Mouse (Mus musculus) thymus, adult 2 months (tissue): ENCODE results near the gene Mfsd6l. TPM values are rescaled to one million over a fixed set of nuclear protein-coding genes. Genes with fewer than 3 reads are reported as not detected.
A peak's percentile ranks its signal among the peaks of the same experiment; 100 is the strongest.

Experiments
- DNase-seq: peaks from one replicate; pipeline ENCODE4 v3.0.0; 2021
- H3K27ac ChIP-seq: fragments of 200-500 bp; 2 replicates; pipeline ENCODE4 v1.5.1; 2012; ENCODE audit warnings: low read length, control low read depth; ENCODE audit not compliant: control insufficient read depth, insufficient read depth
- H3K27me3 ChIP-seq: fragments of 200-500 bp; 2 replicates; pipeline ENCODE4 v1.6.1; 2012; ENCODE audit warnings: mild to moderate bottlenecking, low read length, moderate library complexity, mixed read lengths; ENCODE audit not compliant: control insufficient read depth, insufficient read depth
- H3K36me3 ChIP-seq: fragments of 200-500 bp; 2 replicates; pipeline ENCODE4 v1.6.1; 2012; ENCODE audit warnings: mild to moderate bottlenecking, low read length, moderate library complexity; ENCODE audit not compliant: control insufficient read depth, insufficient read depth
- H3K4me1 ChIP-seq: fragments of 200-500 bp; replicated peaks from 2 replicates; pipeline ENCODE4 v1.6.1; 2012; ENCODE audit warnings: low read length; ENCODE audit not compliant: control insufficient read depth, insufficient read depth
- H3K4me3 ChIP-seq: fragments of 200-500 bp; 2 replicates; pipeline ENCODE4 v1.5.1; 2012; ENCODE audit warnings: mild to moderate bottlenecking, low read length, control low read depth, moderate library complexity; ENCODE audit not compliant: control insufficient read depth, insufficient read depth
- CTCF ChIP-seq: fragments of 200-500 bp; IDR thresholded peaks from 2 replicates; pipeline ENCODE4 v1.5.1; 2012; ENCODE audit warnings: mild to moderate bottlenecking, control low read depth, low read length, moderate library complexity, borderline replicate concordance; ENCODE audit not compliant: control insufficient read depth, poor library complexity, insufficient read depth; ENCODE audit errors: extremely low read depth
- POLR2A ChIP-seq: fragments of 200-500 bp; IDR thresholded peaks from 2 replicates; pipeline ENCODE4 v1.6.1; 2012; ENCODE audit warnings: mild to moderate bottlenecking, low read length, control low read depth, moderate library complexity; ENCODE audit not compliant: control insufficient read depth, poor library complexity, insufficient read depth; ENCODE audit errors: extremely low read depth
- WGBS: fragments of 180-500 bp; shearing (Covaris S2); methylation state at CpG from one replicate; pipeline ENCODE4 v1.1.7; 2018; 5-methylcytosine and 5-hydroxymethylcytosine counted together
- polyA plus RNA-seq: library from polyadenylated mRNA; depleted of rRNA; stranded (reverse); fragments of >200 nt; gene quantifications from 2 replicates; pipeline ENCODE4 v1.2.3, GENCODE M21; 2012

The Mfsd6l gene
- polyA plus RNA-seq, 1 experiment = 0.65 TPM

DNA sequence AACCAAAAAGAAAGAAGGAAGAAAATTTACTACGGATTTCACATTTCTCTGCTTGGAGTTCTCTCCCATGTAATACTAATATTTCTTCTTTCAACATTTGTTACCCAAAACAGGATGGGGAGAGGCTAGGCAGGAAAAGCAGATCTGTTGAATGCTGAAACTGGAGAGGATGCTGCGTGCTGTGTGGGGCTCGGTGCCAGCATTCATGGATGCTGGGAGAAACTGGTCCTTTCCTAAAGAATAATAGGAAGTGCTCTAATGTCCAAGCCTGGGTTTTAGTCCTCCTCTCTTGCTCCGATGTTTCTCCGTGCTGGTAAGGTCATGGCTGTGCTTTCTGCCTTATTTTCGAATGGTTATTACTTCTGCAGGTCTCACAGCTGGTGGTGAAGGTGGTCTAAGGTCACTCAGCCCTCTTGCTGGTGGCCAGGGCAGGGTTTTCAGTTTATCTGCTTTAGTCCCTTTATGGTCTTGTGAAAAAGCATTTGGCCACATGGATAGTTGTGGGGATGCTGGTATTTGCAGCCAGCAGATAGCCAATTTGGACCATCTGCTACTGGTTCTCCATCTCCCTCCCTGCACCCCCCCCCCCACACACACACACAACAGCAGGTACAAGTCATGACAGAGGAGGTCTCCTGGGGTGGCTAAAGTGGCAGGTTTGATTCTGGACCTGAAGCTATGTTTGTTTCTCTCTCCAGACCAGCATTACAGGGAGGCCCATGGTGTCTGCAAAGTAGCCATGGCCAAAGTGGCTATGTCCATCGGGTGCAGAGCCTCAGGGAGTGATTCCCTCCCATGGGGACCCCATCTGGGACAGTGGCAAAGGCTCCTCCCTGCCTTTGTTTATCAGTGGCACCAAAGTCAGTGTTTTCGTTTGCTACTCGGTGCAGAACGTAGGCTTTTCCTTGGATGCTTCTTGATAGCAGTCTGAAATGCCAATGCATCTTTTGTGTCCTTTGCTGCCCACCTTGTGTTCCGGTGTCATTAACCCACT is 6.3 kb downstream of the Mfsd6l start:
- TF ChIP-seq POLR2A = no peak
- no peak for TF ChIP-seq CTCF
- WGBS = 88% methylated on average over 11 of the region's 11 CpGs
- Histone ChIP-seq H3K4me3 (no peak overlapping the region), H3K36me3 (no peaks in the 10 kb centered on the region), H3K4me1 (peaks cover 9% of the 10 kb centered on the region; the same call in 1 of the 2 replicates), H3K27me3 (no peaks in the 10 kb centered on the region), H3K27ac (no peak overlapping the region)
- DNase-seq = no peak

DNA sequence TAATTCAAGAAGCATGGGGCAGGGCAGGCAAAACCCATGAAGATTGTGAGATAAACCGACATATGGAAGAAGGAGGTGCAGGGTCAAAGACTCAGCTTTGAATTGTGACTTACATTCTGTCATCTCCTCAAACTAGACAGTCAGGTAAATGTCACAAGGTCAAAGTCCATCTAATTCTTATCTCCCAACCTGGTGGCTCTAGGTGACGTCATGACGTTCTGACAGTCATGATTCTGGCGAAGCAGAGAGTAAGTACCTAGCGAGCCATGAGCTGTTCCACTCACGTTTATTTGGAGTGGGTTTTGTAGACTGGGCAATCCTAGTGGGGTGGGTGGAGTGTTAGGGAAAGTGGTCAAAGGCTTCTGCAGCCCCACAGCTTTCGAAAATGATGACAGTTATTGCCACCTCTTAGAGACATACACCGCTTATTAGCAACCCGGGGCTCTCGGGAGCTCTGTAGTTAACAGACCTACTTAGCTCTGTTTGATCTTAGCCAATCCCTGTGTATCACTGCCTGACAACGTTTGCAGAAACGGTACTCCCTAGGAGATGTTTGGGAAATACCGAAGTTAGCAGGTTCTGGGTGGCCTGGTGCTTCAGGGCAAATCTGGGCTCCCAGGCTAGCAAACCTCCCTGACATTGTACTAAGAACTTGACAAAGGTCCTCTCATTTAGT is 8.5 kb downstream of the Mfsd6l start:
- no peak overlapping the region for H3K4me3 ChIP-seq
- 86% methylated on average over 13 of the region's 13 CpGs for WGBS
- no peak overlapping the region for H3K27ac ChIP-seq
- peaks cover 9% of the 10 kb centered on the region; the same call in 1 of the 2 replicates for H3K4me1 ChIP-seq
- TF ChIP-seq POLR2A (no peak), CTCF (no peak)
- no peaks in the 10 kb centered on the region for H3K27me3 ChIP-seq
- DNase-seq = no peak
- no peaks in the 10 kb centered on the region for H3K36me3 ChIP-seq

- WGBS = 98% methylated on average over 3 of the region's 3 CpGs
- H3K27ac ChIP-seq = no peak overlapping the region
- H3K36me3 ChIP-seq = no peaks in the 10 kb centered on the region
- TF ChIP-seq CTCF = no peak
- no peak for TF ChIP-seq POLR2A
- peaks cover 9% of the 10 kb centered on the region; the same call in 1 of the 2 replicates for H3K4me1 ChIP-seq
- H3K4me3 ChIP-seq = no peak overlapping the region
- no peak for DNase-seq
- H3K27me3 ChIP-seq = no peaks in the 10 kb centered on the region
Measured at GRCm38 (mm10) chr11:68565032-68565429, 9.0 kb downstream of the Mfsd6l start.

DNA sequence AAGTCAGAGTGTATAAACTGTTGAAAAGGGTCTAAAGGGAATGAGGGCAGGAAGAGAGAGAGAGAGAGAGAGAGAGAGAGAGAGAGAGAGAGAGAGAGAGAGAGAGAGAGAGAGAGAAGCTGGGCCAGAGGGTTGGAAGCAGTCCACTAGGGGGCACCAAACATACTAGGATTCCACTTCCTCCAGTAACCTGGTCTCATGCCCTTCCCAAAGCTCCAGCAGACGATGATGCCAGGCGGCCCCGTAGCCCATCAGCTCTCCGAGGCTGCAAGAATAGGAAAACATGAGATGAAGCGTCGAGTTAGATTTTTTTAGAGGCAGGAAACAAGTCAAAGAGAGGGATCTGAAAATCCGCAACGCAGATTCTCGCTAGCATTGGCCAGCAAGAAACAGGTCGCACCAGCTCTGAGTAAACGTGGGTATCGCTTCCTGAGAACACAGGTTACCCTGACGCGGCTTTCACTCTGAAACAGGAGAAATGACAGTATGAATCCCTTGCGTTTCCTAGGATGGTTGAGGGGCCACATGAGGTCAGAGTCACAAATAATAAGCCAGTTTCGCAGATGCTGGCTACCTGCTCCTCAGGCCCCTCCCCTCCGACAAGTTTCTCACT is 10.6 kb downstream of the Mfsd6l start:
- peak overlapping the region; percentile 28 for H3K4me3 ChIP-seq

GRCm38 (mm10) chr11:68570861-68571260 is 14.9 kb downstream of the Mfsd6l start:
- no peaks in the 10 kb centered on the region for H3K36me3 ChIP-seq
- DNase-seq = no peak
- TF ChIP-seq POLR2A (no peak), CTCF (no peak)
- H3K27ac ChIP-seq = no peak overlapping the region
- 92% methylated on average over 5 of the region's 5 CpGs for WGBS
- H3K4me3 ChIP-seq = no peak overlapping the region
- peaks cover 4% of the 10 kb centered on the region; the same call in 1 of the 2 replicates for H3K4me1 ChIP-seq
- H3K27me3 ChIP-seq = no peaks in the 10 kb centered on the region

More for the DNA sequence above, 10.6 kb downstream of the Mfsd6l start:
- TF ChIP-seq POLR2A (no peak), CTCF (peak; percentile 34; the same call in 1 of the 2 replicates)
- 22% methylated on average over 17 of the region's 17 CpGs for WGBS
- H3K4me1 ChIP-seq = peaks cover 4% of the 10 kb centered on the region; the same call in 1 of the 2 replicates
- no peak overlapping the region for H3K27ac ChIP-seq
- no peaks in the 10 kb centered on the region for H3K36me3 ChIP-seq
- no peaks in the 10 kb centered on the region for H3K27me3 ChIP-seq
- DNase-seq = peak; percentile 50

DNA sequence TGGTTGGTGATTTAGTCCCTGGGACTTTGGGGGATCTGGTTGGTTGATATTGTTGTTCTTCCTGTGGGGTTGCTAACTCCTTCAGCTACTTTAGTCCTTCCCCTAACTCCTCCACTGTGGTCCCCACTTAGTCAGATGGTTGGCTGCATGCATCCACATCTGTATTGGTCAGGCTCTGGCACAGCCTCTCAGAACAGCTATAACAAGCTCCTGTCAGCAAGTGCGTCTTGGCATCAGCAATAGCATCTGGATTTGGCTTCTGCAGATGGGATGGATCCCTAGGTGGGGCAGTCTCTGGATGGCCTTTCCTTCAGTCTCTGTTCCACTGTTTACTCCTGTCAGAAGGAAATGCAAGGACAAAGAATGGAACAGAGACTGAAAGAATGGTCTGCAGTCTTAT is 21.1 kb downstream of the Mfsd6l start:
- WGBS = 95% methylated on average over 1 of the region's 1 CpGs
- Histone ChIP-seq H3K4me3 (no peak overlapping the region), H3K36me3 (no peaks in the 10 kb centered on the region), H3K27me3 (no peaks in the 10 kb centered on the region), H3K27ac (no peak overlapping the region), H3K4me1 (no peaks in the 10 kb centered on the region)
- no peak for DNase-seq
- no peak for TF ChIP-seq CTCF
- TF ChIP-seq POLR2A = no peak
